14 mouse cellular contexts compared by ENCODE assay signal in the genomic region with DNA sequence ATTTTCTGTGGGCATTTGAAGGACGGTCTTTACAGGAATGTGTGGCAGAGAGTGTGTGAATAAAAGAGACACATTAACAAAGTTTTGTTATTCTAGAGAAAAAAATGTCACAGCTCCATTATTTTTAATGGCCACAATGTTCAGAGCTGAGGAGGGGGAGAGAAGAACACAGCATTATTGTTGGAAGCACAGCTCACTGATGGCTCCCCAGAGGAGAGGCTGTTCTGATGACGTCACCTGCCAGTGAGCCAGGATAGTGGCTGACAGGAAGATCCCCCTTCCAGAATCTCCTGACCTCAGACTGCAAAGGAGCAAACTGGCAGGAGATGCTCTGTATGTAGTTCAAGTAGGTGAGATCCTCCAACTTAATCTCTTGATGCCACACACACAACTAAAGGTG. TPM values are rescaled to one million over a fixed set of nuclear protein-coding genes. Genes with fewer than 3 reads are reported as not detected.
DNase-seq lines count a peak whose midpoint lies in the region; ATAC-seq lines count a peak whose summit lies in the region.
"Had no signal": no experiment of that assay in that cellular context is flagged by ENCODE, and none has a peak within 500 bp of the region (broad histone marks: within the 10 kb centered on the region; RNA-seq: fewer than 3 reads in every experiment).

No protein-coding gene starts in this region.

- 41% methylated on average over 2 of the region's 2 CpGs for WGBS in embryonic facial prominence, embryonic 13.5 days
- WGBS in neural tube, embryonic 14.5 days: 33% methylated on average over 2 of the region's 2 CpGs

- peak; percentile 47 for DNase-seq in kidney, adult 9 months
- no peak for DNase-seq in kidney, adult 18-20 months
- peak; percentile 39 for DNase-seq in MN1 (ENCODE audit: low spot score)
- no peak for DNase-seq in frontal cortex, postnatal 10 days (ENCODE audit: low spot score in 2 of 2)
- DNase-seq in c-Kit-positive CD71-positive TER-119-positive erythroid progenitor cells, embryonic 14.5 days (ENCODE audit: low spot score): no peak
- DNase-seq: cerebellum, adult 2 months; gastrocnemius, postnatal 36 days; lung, postnatal 36 days had no signal

- H3K9ac ChIP-seq in embryonic facial prominence, embryonic 13.5 days: no peak overlapping the region
- no peak overlapping the region for H3K9ac ChIP-seq in neural tube, embryonic 14.5 days (replicated peaks; ENCODE audit: low read depth, low read length)
- H3K9ac ChIP-seq: heart, embryonic 13.5 days had no signal

- peak overlapping the region; percentile 16; the same call in 1 of the 2 replicates for H3K27ac ChIP-seq in embryonic facial prominence, embryonic 13.5 days
- 0 out of 2 replicates have a peak overlapping the region, but pooled peaks have one; percentile 28 for H3K27ac ChIP-seq in neural tube, embryonic 14.5 days (ENCODE audit: low read depth, low read length)
- H3K27ac ChIP-seq: heart, embryonic 13.5 days had no signal

- no peak for ATAC-seq in embryonic facial prominence, embryonic 13.5 days (ENCODE audit: insufficient number of reproducible peaks, insufficient read depth, low FRiP score, low TSS enrichment, low read depth)
- ATAC-seq in neural tube, embryonic 14.5 days (ENCODE audit: low read depth): peak; percentile 82
- ATAC-seq: forebrain, embryonic 16.5 days; midbrain, embryonic 16.5 days had no signal

- no peak overlapping the region for H3K4me2 ChIP-seq in embryonic facial prominence, embryonic 13.5 days
- no peak overlapping the region for H3K4me2 ChIP-seq in neural tube, embryonic 14.5 days (ENCODE audit: low read depth, low read length)
- H3K4me2 ChIP-seq: heart, embryonic 13.5 days had no signal

- H3K4me3 ChIP-seq in embryonic facial prominence, embryonic 13.5 days: no peak overlapping the region
- no peak overlapping the region for H3K4me3 ChIP-seq in neural tube, embryonic 14.5 days (ENCODE audit: low read depth, low read length)
- H3K4me3 ChIP-seq: heart, embryonic 13.5 days had no signal

- peaks cover 5% of the 10 kb centered on the region; the same call in 1 of the 2 replicates for H3K36me3 ChIP-seq in embryonic facial prominence, embryonic 13.5 days
- no peaks in the 10 kb centered on the region for H3K36me3 ChIP-seq in neural tube, embryonic 14.5 days (ENCODE audit: control insufficient read depth, insufficient read depth, low read length)

- H3K9me3 ChIP-seq in embryonic facial prominence, embryonic 13.5 days: no peaks in the 10 kb centered on the region
- no peaks in the 10 kb centered on the region for H3K9me3 ChIP-seq in neural tube, embryonic 14.5 days (ENCODE audit: control insufficient read depth, low read length)
- H3K9me3 ChIP-seq: G1E; heart, embryonic 13.5 days had no signal

- H3K4me1 ChIP-seq in embryonic facial prominence, embryonic 13.5 days: peaks cover 16% of the 10 kb centered on the region
- peaks cover 7% of the 10 kb centered on the region; the same call in 1 of the 2 replicates for H3K4me1 ChIP-seq in neural tube, embryonic 14.5 days (ENCODE audit: control insufficient read depth, insufficient read depth, low read length)

- H3K27me3 ChIP-seq in embryonic facial prominence, embryonic 13.5 days: no peaks in the 10 kb centered on the region
- no peaks in the 10 kb centered on the region for H3K27me3 ChIP-seq in neural tube, embryonic 14.5 days (ENCODE audit: control insufficient read depth, insufficient read depth, low read length)

RNA-seq across cellular contexts. Expression of a gene that starts 18.0 kb away (rescaled TPM):
- polyA plus RNA-seq in embryonic facial prominence, embryonic 13.5 days (2015; fragmentation: Nextera tagmentation; extraction: Ambion mirVana): 281 and 293 TPM in 2 replicates
- polyA plus RNA-seq in neural tube, embryonic 14.5 days (2014; fragmentation: Nextera tagmentation; extraction: Ambion mirVana): 149 and 172 TPM in 2 replicates

RNA-seq across cellular contexts. Expression of a gene that starts 18.1 kb away (rescaled TPM):
- polyA plus RNA-seq in embryonic facial prominence, embryonic 13.5 days (2015; fragmentation: Nextera tagmentation; extraction: Ambion mirVana): 20.9 and 21.0 TPM in 2 replicates
- polyA plus RNA-seq in neural tube, embryonic 14.5 days (2014; fragmentation: Nextera tagmentation; extraction: Ambion mirVana): 16.9 and 20.5 TPM in 2 replicates

Comparison
In these comparisons a context has a peak if more than half of its experiments do, and no peak if none do; other contexts are left out.
1. DNase-seq: peak in kidney, adult 9 months (single experiment) and MN1 (single experiment); none in kidney, adult 18-20 months (single experiment), frontal cortex, postnatal 10 days (0 of 2) and c-Kit-positive CD71-positive TER-119-positive erythroid progenitor cells, embryonic 14.5 days (single experiment).